Mouse (Mus musculus): ENCODE results near the gene Ddah1. TPM values are rescaled to one million over a fixed set of nuclear protein-coding genes. Genes with fewer than 3 reads are reported as not detected.

The Ddah1 gene
- polyA plus RNA-seq, 1 experiment from 2014 or later, result 28.9 TPM

- H3K36me3 ChIP-seq (ENCODE audit: control insufficient read depth, insufficient read depth, low read length), result no peaks in the 10 kb centered on the region
- H3K9ac ChIP-seq (ENCODE audit: low read length), result no peak overlapping the region
- no peaks in the 10 kb centered on the region for H3K27me3 ChIP-seq (ENCODE audit: control insufficient read depth, insufficient read depth, low read length)
- no peak overlapping the region for H3K4me3 ChIP-seq (ENCODE audit: control insufficient read depth in 1 of 2, insufficient read depth in 1 of 2, low read depth in 1 of 2, low read length in 2 of 2)
- H3K4me2 ChIP-seq (ENCODE audit: low read length), result no peak overlapping the region
- WGBS, result 91% methylated on average over 1 of the region's 1 CpGs
- no peak for ATAC-seq (ENCODE audit: insufficient number of reproducible peaks, insufficient read depth, low FRiP score, low read depth)
- H3K4me1 ChIP-seq (ENCODE audit: control insufficient read depth in 2 of 2, insufficient read depth in 2 of 2, low read length in 2 of 2), result peaks cover 4 to 8% of the 10 kb centered on the region in 2 experiments
- H3K9me3 ChIP-seq (ENCODE audit: control insufficient read depth, low read length), result no peaks in the 10 kb centered on the region
- no peak overlapping the region for H3K27ac ChIP-seq (replicated peaks in 1 of 2; ENCODE audit: control insufficient read depth in 1 of 2, insufficient read depth in 1 of 2, low read depth in 2 of 2, low read length in 2 of 2)
Observed at GRCm38 (mm10) chr3:145880335-145880734, 121.9 kb downstream of the Ddah1 start.

DNA sequence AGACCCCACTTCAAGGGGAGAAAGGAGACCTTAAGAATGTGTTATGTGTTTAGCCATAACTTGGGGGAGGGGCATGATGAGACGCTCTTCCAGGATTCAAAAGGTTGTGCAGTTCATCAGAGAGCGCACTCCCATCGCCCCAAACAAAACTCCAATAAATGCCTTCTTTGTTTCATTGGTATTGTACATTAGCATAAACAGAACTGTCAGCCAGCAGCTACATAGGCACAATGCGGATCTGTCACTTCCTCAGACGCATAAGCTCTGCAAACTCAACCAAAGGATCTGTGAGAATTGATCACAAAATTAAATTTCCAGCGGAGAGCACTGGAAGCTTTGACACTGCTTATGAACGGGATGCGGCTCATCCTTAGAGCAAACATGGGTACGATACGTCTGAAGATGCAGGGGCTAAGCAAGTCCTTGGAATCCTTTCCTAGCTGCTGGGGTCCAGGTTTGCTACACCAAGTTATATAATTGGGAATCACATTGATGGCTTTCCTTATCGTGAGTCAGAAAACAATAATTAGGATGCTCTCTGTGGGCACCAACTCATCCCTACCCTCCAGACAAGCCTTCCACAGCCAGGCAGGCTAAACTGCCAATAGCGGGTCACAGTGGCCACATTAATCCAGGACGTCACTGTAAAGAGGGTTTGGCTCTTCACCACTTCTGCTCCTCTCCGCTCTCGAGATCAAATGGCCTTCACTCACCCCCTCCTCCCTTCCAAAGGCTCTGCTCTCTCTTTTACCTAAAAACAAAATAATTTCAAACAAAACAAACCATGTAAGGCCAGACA lies 123.8 kb downstream of the Ddah1 start:
- WGBS, result 87% methylated on average over 15 of the region's 15 CpGs
- no peak overlapping the region for H3K4me2 ChIP-seq (ENCODE audit: low read length)
- ATAC-seq (ENCODE audit: insufficient number of reproducible peaks, insufficient read depth, low FRiP score, low read depth), result no peak

DNA sequence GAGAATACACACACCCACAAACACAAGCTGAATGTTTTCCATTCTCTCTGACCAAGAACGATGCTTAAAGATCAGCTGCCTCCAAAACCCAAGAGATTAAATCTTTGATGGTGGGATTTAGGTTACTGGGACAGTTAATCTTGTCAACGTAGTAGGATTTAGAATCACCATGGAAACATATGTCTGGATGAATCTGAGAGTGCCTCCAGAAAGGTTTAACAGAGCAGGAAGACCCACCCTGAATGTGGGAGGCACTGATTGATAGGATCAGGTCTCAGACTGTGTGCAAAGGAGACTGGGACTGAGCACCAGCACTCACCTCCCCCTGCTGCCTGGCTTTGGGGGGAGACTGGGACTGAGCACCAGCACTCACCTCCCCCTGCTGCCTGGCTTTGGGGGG lies 124.8 kb downstream of the Ddah1 start:
- no peak overlapping the region for H3K4me3 ChIP-seq (ENCODE audit: control insufficient read depth in 1 of 2, insufficient read depth in 1 of 2, low read depth in 1 of 2, low read length in 2 of 2)
- H3K36me3 ChIP-seq (ENCODE audit: control insufficient read depth, insufficient read depth, low read length), result no peaks in the 10 kb centered on the region
- peaks cover 18 to 28% of the 10 kb centered on the region in 2 experiments for H3K4me1 ChIP-seq (ENCODE audit: control insufficient read depth in 2 of 2, insufficient read depth in 2 of 2, low read length in 2 of 2)
- 57% methylated on average over 2 of the region's 2 CpGs for WGBS
- H3K27ac ChIP-seq (replicated peaks in 1 of 2; ENCODE audit: control insufficient read depth in 1 of 2, insufficient read depth in 1 of 2, low read depth in 2 of 2, low read length in 2 of 2), result no peak overlapping the region
- H3K27me3 ChIP-seq (ENCODE audit: control insufficient read depth, insufficient read depth, low read length), result no peaks in the 10 kb centered on the region
- no peaks in the 10 kb centered on the region for H3K9me3 ChIP-seq (ENCODE audit: control insufficient read depth, low read length)
- no peak overlapping the region for H3K9ac ChIP-seq (ENCODE audit: low read length)
- no peak overlapping the region for H3K4me2 ChIP-seq (ENCODE audit: low read length)
- no peak for ATAC-seq (ENCODE audit: insufficient number of reproducible peaks, insufficient read depth, low FRiP score, low read depth)

More for the DNA sequence above, 123.8 kb downstream of the Ddah1 start:
- Histone ChIP-seq H3K4me3 (ENCODE audit: control insufficient read depth in 1 of 2, insufficient read depth in 1 of 2, low read depth in 1 of 2, low read length in 2 of 2) (no peak overlapping the region), H3K36me3 (ENCODE audit: control insufficient read depth, insufficient read depth, low read length) (no peaks in the 10 kb centered on the region), H3K9ac (ENCODE audit: low read length) (no peak overlapping the region), H3K4me1 (ENCODE audit: control insufficient read depth in 2 of 2, insufficient read depth in 2 of 2, low read length in 2 of 2) (peaks cover 14 to 21% of the 10 kb centered on the region in 2 experiments), H3K9me3 (ENCODE audit: control insufficient read depth, low read length) (no peaks in the 10 kb centered on the region), H3K27me3 (ENCODE audit: control insufficient read depth, insufficient read depth, low read length) (no peaks in the 10 kb centered on the region), H3K27ac (replicated peaks in 1 of 2; ENCODE audit: control insufficient read depth in 1 of 2, insufficient read depth in 1 of 2, low read depth in 2 of 2, low read length in 2 of 2) (no peak overlapping the region)

DNA sequence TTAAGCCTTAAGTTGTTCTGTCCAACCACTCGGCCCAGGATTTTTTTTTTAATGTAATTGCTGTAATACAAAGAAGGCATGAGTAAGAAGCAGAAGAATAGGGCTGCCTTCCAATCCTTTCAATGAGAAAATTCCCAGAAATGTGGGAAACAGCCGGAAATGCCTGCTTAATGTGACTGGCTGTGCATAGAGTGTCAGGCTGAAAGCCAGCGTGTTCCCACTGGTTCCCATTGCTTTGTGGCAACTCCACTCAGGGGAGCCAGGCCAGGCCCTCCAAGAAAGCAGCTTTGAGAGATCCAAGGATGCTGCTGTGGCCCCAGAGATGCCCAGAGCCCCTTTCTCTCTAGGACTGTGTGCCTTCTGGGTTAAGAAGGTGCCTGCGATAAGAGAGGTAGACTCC lies 126.9 kb downstream of the Ddah1 start:
- Histone ChIP-seq H3K27me3 (ENCODE audit: control insufficient read depth, insufficient read depth, low read length) (no peaks in the 10 kb centered on the region), H3K4me3 (ENCODE audit: control insufficient read depth in 1 of 2, insufficient read depth in 1 of 2, low read depth in 1 of 2, low read length in 2 of 2) (no peak overlapping the region), H3K9ac (ENCODE audit: low read length) (no peak overlapping the region), H3K4me1 (ENCODE audit: control insufficient read depth in 2 of 2, insufficient read depth in 2 of 2, low read length in 2 of 2) (peaks cover 21 to 30% of the 10 kb centered on the region in 2 experiments), H3K27ac (replicated peaks in 1 of 2; ENCODE audit: control insufficient read depth in 1 of 2, insufficient read depth in 1 of 2, low read depth in 2 of 2, low read length in 2 of 2) (peak overlapping the region; percentile 54 to 61), H3K4me2 (ENCODE audit: low read length) (no peak overlapping the region), H3K36me3 (ENCODE audit: control insufficient read depth, insufficient read depth, low read length) (no peaks in the 10 kb centered on the region), H3K9me3 (ENCODE audit: control insufficient read depth, low read length) (no peaks in the 10 kb centered on the region)
- no peak for ATAC-seq (ENCODE audit: insufficient number of reproducible peaks, insufficient read depth, low FRiP score, low read depth)
- WGBS, result 63% methylated on average over 4 of the region's 4 CpGs

GRCm38 (mm10) chr3:145885851-145886464 lies 127.5 kb downstream of the Ddah1 start:
- WGBS, result 21% methylated on average over 5 of the region's 5 CpGs
- ATAC-seq (ENCODE audit: insufficient number of reproducible peaks, insufficient read depth, low FRiP score, low read depth), result no peak; the same call in 1 of the 2 replicates
- Histone ChIP-seq H3K4me3 (ENCODE audit: control insufficient read depth in 1 of 2, insufficient read depth in 1 of 2, low read depth in 1 of 2, low read length in 2 of 2) (no peak overlapping the region), H3K4me2 (ENCODE audit: low read length) (no peak overlapping the region), H3K27ac (replicated peaks in 1 of 2; ENCODE audit: control insufficient read depth in 1 of 2, insufficient read depth in 1 of 2, low read depth in 2 of 2, low read length in 2 of 2) (peak overlapping the region; percentile 54 to 61), H3K36me3 (ENCODE audit: control insufficient read depth, insufficient read depth, low read length) (no peaks in the 10 kb centered on the region), H3K4me1 (ENCODE audit: control insufficient read depth in 2 of 2, insufficient read depth in 2 of 2, low read length in 2 of 2) (peaks cover 25 to 30% of the 10 kb centered on the region in 2 experiments), H3K27me3 (ENCODE audit: control insufficient read depth, insufficient read depth, low read length) (no peaks in the 10 kb centered on the region), H3K9me3 (ENCODE audit: control insufficient read depth, low read length) (no peaks in the 10 kb centered on the region), H3K9ac (ENCODE audit: low read length) (no peak overlapping the region)

DNA sequence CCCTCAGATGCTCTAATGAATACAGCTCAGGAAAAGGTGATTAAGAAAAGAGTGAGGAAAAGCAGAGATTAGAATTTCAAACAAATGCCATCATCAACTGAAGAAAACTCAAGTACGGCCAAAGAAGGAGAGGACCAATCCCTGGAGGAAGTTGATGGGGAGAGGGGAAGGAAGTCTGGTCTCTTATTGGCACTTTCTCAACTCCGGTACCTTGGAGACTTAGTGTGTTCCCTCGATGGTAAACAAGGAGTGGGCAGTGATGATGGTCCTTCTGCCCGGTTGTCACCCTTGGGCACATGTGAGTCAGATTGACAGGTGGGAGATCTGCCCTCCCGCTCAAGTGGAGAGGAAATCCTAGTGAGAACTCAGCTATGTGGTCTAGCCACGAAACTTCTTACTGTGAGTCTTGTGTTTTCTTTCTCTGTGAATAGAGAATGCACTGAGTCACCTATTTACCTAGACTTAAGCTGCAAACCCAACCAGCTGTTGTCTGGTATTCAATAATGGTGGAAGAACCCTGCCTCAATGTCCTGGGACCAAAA lies 129.0 kb downstream of the Ddah1 start:
- no peaks in the 10 kb centered on the region for H3K27me3 ChIP-seq (ENCODE audit: control insufficient read depth, insufficient read depth, low read length)
- no peak overlapping the region for H3K27ac ChIP-seq (replicated peaks in 1 of 2; ENCODE audit: control insufficient read depth in 1 of 2, insufficient read depth in 1 of 2, low read depth in 2 of 2, low read length in 2 of 2)
- H3K36me3 ChIP-seq (ENCODE audit: control insufficient read depth, insufficient read depth, low read length), result no peaks in the 10 kb centered on the region
- H3K4me3 ChIP-seq (ENCODE audit: control insufficient read depth in 1 of 2, insufficient read depth in 1 of 2, low read depth in 1 of 2, low read length in 2 of 2), result no peak overlapping the region
- peaks cover 26 to 30% of the 10 kb centered on the region in 2 experiments for H3K4me1 ChIP-seq (ENCODE audit: control insufficient read depth in 2 of 2, insufficient read depth in 2 of 2, low read length in 2 of 2)
- no peaks in the 10 kb centered on the region for H3K9me3 ChIP-seq (ENCODE audit: control insufficient read depth, low read length)
- no peak overlapping the region for H3K9ac ChIP-seq (ENCODE audit: low read length)
- no peak for ATAC-seq (ENCODE audit: insufficient number of reproducible peaks, insufficient read depth, low FRiP score, low read depth)
- 61% methylated on average over 6 of the region's 6 CpGs for WGBS
- H3K4me2 ChIP-seq (ENCODE audit: low read length), result no peak overlapping the region

- WGBS, result 65% methylated on average over 18 of the region's 18 CpGs
- Histone ChIP-seq H3K4me2 (ENCODE audit: low read length) (no peak overlapping the region), H3K4me3 (ENCODE audit: control insufficient read depth in 1 of 2, insufficient read depth in 1 of 2, low read depth in 1 of 2, low read length in 2 of 2) (no peak overlapping the region), H3K27me3 (ENCODE audit: control insufficient read depth, insufficient read depth, low read length) (no peaks in the 10 kb centered on the region), H3K9ac (ENCODE audit: low read length) (no peak overlapping the region), H3K36me3 (ENCODE audit: control insufficient read depth, insufficient read depth, low read length) (no peaks in the 10 kb centered on the region), H3K4me1 (ENCODE audit: control insufficient read depth in 2 of 2, insufficient read depth in 2 of 2, low read length in 2 of 2) (peaks cover 24 to 26% of the 10 kb centered on the region in 2 experiments), H3K9me3 (ENCODE audit: control insufficient read depth, low read length) (no peaks in the 10 kb centered on the region), H3K27ac (replicated peaks in 1 of 2; ENCODE audit: control insufficient read depth in 1 of 2, insufficient read depth in 1 of 2, low read depth in 2 of 2, low read length in 2 of 2) (no peak overlapping the region; a peak in 1 of 4 replicates)
- no peak for ATAC-seq (ENCODE audit: insufficient number of reproducible peaks, insufficient read depth, low FRiP score, low read depth)
Observed at GRCm38 (mm10) chr3:145890346-145891132, 132.1 kb downstream of the Ddah1 start.

All from heart, embryonic 14.5 days (tissue).